Mouse (Mus musculus): ENCODE data around the gene Selenow.

DNA sequence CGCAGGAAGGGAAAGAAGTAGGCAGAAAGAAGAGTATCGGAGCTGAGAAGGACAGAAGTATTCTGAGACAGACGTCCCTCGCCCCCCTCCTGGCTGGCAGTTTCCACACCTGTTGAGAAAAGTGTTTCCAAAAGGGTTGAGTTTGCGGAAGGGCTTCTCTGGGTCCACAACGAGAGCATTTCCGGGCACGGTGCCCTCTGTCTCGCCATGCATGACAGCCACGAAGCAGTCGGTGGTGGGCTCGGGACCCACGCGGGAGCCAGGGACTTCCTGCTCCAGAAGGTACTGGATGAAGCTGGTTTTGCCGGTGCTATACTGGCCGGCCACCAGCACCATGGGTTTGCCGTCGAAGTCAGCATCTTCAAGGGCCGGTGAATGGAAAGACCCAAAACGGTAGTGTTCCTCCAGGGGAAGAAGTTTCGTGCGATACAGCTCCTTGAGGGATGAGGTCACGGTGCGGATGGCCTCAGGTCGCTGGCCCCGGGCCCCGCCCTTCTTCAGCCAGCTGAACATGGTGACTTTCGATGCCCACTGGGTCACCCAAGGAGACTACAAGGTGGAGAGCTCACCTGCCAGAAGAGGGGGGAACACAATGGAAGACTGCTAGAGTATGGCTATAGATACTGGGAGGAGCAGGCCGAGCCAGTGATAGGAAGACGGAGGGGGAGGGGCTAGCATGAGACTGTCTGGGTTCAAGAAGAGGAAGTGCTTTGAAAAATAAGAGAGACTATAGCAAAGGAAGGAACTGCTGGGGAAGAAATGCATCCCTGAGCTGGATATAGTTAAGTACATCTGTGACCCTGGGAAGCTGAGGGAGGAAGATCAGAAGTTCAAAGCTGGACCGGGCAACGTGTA, 41.8 kb upstream of the Selenow start:
- TF ChIP-seq CTCF (conservative IDR thresholded peaks at IDR 0.05; ENCODE audit: insufficient read depth, insufficient read length, low read depth, low read length) (no peak), POLR2A (IDR thresholded peaks at IDR 0.05; ENCODE audit: low read depth, low read length) (no peak)

Measured in kidney, adult 2 months (tissue).